Mouse (Mus musculus) lung, postnatal 0 days (tissue): ENCODE measurements around the gene Tcf23. TPM values are rescaled to one million over a fixed set of nuclear protein-coding genes. Genes with fewer than 3 reads are reported as not detected.

Experiments used
- ATAC-seq: fragments of 200-750 bp; cut with Nextera tagmentation; 2 replicates; pipeline ENCODE4 v1.8.0; 2017; ENCODE audit warnings: moderate library complexity
- DNase-seq: peaks from one replicate; pipeline ENCODE4 v3.0.0-alpha.2; 2016; ENCODE audit warnings: low spot score
- H3K27ac ChIP-seq: fragments of 300-500 bp; sonication (generic); 2 replicates; pipeline ENCODE4 v1.5.1; 2014; ENCODE audit warnings: antibody characterized with exemption, mild to moderate bottlenecking, low read length, mixed read lengths
- H3K27me3 ChIP-seq: fragments of 300-500 bp; sonication (generic); replicated peaks from 2 replicates; pipeline ENCODE4 v1.6.1; 2014; ENCODE audit warnings: low read length, mixed read lengths; ENCODE audit not compliant: insufficient read depth
- H3K36me3 ChIP-seq: fragments of 300-500 bp; sonication (generic); 2 replicates; pipeline ENCODE4 v1.6.1; 2014; ENCODE audit warnings: low read length, mixed read lengths; ENCODE audit not compliant: insufficient read depth
- H3K4me1 ChIP-seq: fragments of 300-500 bp; sonication (generic); 2 replicates; pipeline ENCODE4 v1.6.1; 2014; ENCODE audit warnings: antibody characterized with exemption, low read depth, low read length, mixed read lengths; ENCODE audit not compliant: insufficient read depth
- H3K4me2 ChIP-seq: fragments of 300-500 bp; sonication (generic); replicated peaks from 2 replicates; pipeline ENCODE4 v1.6.1; 2014; ENCODE audit warnings: low read depth, mild to moderate bottlenecking, low read length, moderate library complexity, mixed read lengths
- H3K4me3 ChIP-seq: fragments of 300-500 bp; sonication (generic); 2 replicates; pipeline ENCODE4 v1.5.1; 2014; ENCODE audit warnings: low read depth, low read length
- H3K9ac ChIP-seq: fragments of 300-500 bp; sonication (generic); replicated peaks from 2 replicates; pipeline ENCODE4 v1.6.1; 2014; ENCODE audit warnings: low read depth, mild to moderate bottlenecking
- H3K9me3 ChIP-seq: fragments of 300-500 bp; sonication (generic); 2 replicates; pipeline ENCODE4 v1.6.1; 2016; ENCODE audit warnings: low read length, mixed read lengths
- CTCF ChIP-seq: IDR thresholded peaks from 2 replicates; pipeline ENCODE4 v1.5.1; 2016; ENCODE audit warnings: antibody characterized with exemption, mild to moderate bottlenecking
- EP300 ChIP-seq: IDR thresholded peaks from 2 replicates; pipeline ENCODE4 v1.6.1; 2016; ENCODE audit warnings: antibody characterized with exemption, mild to moderate bottlenecking, control low read depth
- WGBS: fragments of 180-500 bp; shearing (Covaris S2); extraction: QIAGEN DNeasy Blood & Tissue Kit; methylation state at CpG from one replicate; pipeline ENCODE4 v1.1.7; 2014; 5-methylcytosine and 5-hydroxymethylcytosine counted together
- polyA plus RNA-seq: library from polyadenylated mRNA; unstranded; fragments of >200 nt; fragmentation: Nextera tagmentation; extraction: Ambion mirVana; gene quantifications from 2 replicates; pipeline ENCODE4 v1.2.1, GENCODE M21; 2015

Gene Tcf23
- polyA plus RNA-seq, 1 experiment from 2014 or later = 0.49 TPM

DNA sequence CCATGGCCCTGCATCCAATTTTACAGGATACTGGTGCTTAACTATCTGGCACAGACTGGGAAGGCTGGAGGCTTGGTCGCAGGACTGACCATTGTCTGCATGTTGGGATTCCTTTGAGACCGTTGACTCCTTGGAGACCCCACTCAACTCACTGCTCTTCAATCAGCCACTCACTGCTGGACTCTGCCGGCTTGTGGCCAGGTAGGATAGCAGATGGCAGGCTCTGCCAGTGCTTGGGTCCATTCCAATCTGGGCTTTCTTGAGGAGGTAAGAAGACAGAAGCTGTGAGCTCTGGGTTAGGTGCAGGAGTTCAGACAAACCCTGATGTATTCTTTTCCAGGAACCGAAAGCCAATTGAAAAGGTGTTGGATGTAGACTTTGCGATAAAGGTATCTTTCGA, 14.4 kb upstream of the Tcf23 start:
- Histone ChIP-seq H3K36me3 (peaks cover 37% of the 10 kb centered on the region), H3K27ac (no peak overlapping the region), H3K4me2 (no peak overlapping the region), H3K9ac (no peak overlapping the region), H3K4me1 (peaks cover 17% of the 10 kb centered on the region; the same call in 1 of the 2 replicates), H3K9me3 (no peaks in the 10 kb centered on the region), H3K27me3 (no peaks in the 10 kb centered on the region), H3K4me3 (no peak overlapping the region)
- no peak for DNase-seq
- TF ChIP-seq EP300 (no peak), CTCF (no peak)
- 95% methylated on average over 6 of the region's 6 CpGs for WGBS
- no peak for ATAC-seq

GRCm38 (mm10) chr5:30954556-30954955, 13.9 kb upstream of the Tcf23 start:
- peaks cover 37% of the 10 kb centered on the region for H3K36me3 ChIP-seq
- H3K9ac ChIP-seq = no peak overlapping the region
- H3K4me3 ChIP-seq = no peak overlapping the region
- H3K27me3 ChIP-seq = no peaks in the 10 kb centered on the region
- no peak for ATAC-seq
- DNase-seq = no peak
- no peaks in the 10 kb centered on the region for H3K9me3 ChIP-seq
- WGBS = 93% methylated on average over 9 of the region's 9 CpGs
- H3K4me2 ChIP-seq = no peak overlapping the region
- peaks cover 14% of the 10 kb centered on the region; the same call in 1 of the 2 replicates for H3K4me1 ChIP-seq
- no peak overlapping the region for H3K27ac ChIP-seq
- TF ChIP-seq EP300 = no peak
- no peak for TF ChIP-seq CTCF

- no peak for ATAC-seq
- no peak overlapping the region for H3K4me2 ChIP-seq
Observed at GRCm38 (mm10) chr5:30955751-30956150, 12.7 kb upstream of the Tcf23 start.

DNA sequence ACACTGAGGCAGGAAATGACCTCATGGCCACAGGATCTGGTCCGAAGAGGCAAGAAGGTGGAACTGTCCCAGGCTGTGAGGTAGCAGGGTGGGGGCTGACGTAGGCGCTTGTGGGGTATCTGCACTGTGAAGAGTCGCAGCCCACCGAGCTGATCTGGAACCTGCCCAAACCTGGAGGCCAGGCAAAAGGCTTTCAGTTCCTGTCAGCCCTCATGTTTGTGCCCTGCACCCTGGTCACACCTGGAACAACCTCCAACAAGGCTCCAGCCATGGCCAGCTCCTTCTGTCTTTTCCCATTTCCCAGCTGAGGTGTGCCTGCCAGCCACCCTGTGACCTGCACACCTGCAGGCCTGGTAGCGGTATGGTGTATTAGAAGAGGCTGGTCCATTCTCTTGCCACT, 10.6 kb upstream of the Tcf23 start:
- WGBS = 94% methylated on average over 6 of the region's 6 CpGs
- no peaks in the 10 kb centered on the region for H3K9me3 ChIP-seq
- H3K36me3 ChIP-seq = peaks cover 34% of the 10 kb centered on the region
- peaks cover 18% of the 10 kb centered on the region; the same call in 1 of the 2 replicates for H3K4me1 ChIP-seq
- H3K9ac ChIP-seq = no peak overlapping the region
- DNase-seq (no peak), ATAC-seq (no peak)
- H3K27ac ChIP-seq = no peak overlapping the region
- no peak overlapping the region for H3K4me3 ChIP-seq
- TF ChIP-seq EP300 (no peak), CTCF (no peak)
- no peak overlapping the region for H3K4me2 ChIP-seq
- H3K27me3 ChIP-seq = no peaks in the 10 kb centered on the region

More at GRCm38 (mm10) chr5:30955751-30956150, 12.7 kb upstream of the Tcf23 start:
- H3K9me3 ChIP-seq = no peaks in the 10 kb centered on the region
- WGBS = 95% methylated on average over 6 of the region's 6 CpGs
- DNase-seq = no peak
- H3K4me1 ChIP-seq = peaks cover 14% of the 10 kb centered on the region; the same call in 1 of the 2 replicates
- no peak overlapping the region for H3K9ac ChIP-seq
- H3K4me3 ChIP-seq = no peak overlapping the region
- peaks cover 37% of the 10 kb centered on the region for H3K36me3 ChIP-seq
- H3K27ac ChIP-seq = no peak overlapping the region
- H3K27me3 ChIP-seq = no peaks in the 10 kb centered on the region
- no peak for TF ChIP-seq CTCF
- no peak for TF ChIP-seq EP300

DNA sequence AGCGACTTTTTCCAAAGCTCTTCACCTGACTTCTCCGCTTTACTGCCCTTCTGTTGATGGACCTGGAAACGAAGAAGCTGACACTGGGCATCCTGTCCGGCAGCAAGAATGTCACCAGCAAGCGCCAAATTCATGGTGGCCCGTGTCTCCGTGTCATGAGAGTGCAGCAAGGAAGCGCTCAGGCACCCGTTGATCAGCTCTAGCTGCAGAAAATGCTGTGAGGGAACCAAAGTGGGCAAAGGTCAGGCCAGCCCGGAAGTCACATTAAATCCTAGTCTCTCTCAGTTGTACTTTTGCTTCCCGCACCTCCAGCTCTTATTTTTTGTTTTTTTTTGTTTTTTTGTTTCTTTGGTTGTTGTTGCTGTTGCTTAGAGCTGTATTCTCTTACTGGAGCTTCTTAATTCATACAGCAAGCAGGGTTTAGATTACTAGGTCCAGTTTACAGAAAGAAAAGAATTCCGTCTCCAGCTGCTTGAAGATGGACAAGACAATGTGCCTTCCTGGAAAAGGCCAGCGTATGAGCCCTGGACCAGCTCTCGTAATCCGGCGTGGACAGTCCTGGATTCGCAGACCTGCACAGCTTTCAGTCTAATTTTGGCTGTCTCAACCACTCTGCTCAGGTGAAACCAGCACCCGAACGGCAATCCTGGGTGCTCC, 9.1 kb upstream of the Tcf23 start:
- no peak for ATAC-seq
- peak overlapping the region; percentile 87 for H3K4me2 ChIP-seq
- H3K36me3 ChIP-seq = peaks cover 23% of the 10 kb centered on the region
- DNase-seq = no peak
- peak overlapping the region; percentile 87 for H3K9ac ChIP-seq
- WGBS = 19% methylated on average over 19 of the region's 19 CpGs
- peaks cover 18% of the 10 kb centered on the region; the same call in 1 of the 2 replicates for H3K4me1 ChIP-seq
- TF ChIP-seq CTCF = no peak
- TF ChIP-seq EP300 = no peak
- peak overlapping the region; percentile 94 for H3K27ac ChIP-seq
- H3K9me3 ChIP-seq = no peaks in the 10 kb centered on the region
- H3K27me3 ChIP-seq = no peaks in the 10 kb centered on the region
- peak overlapping the region; percentile 81 for H3K4me3 ChIP-seq

- TF ChIP-seq CTCF (peak; percentile 46), EP300 (no peak)
- peak within 1 kb of the TSS; percentile 87 for H3K4me2 ChIP-seq
- no peaks in the 10 kb centered on the region for H3K9me3 ChIP-seq
- DNase-seq = peak; percentile 98
- peak within 1 kb of the TSS; percentile 81 for H3K4me3 ChIP-seq
- H3K27me3 ChIP-seq = no peaks in the 10 kb centered on the region
- WGBS = under 1% methylated on average over 56 of the region's 56 CpGs
- peak within 1 kb of the TSS; percentile 87 for H3K9ac ChIP-seq
- peak; percentile 97 for ATAC-seq
- peaks cover 18% of the 10 kb centered on the region; the same call in 1 of the 2 replicates for H3K4me1 ChIP-seq
- peaks cover 17% of the 10 kb centered on the region for H3K36me3 ChIP-seq
- H3K27ac ChIP-seq = peak within 1 kb of the TSS; percentile 94
Observed at GRCm38 (mm10) chr5:30959966-30960501, 8.4 kb upstream of the Tcf23 start, which contains the start of gene Preb. Gene Preb (minus strand): TSS chr5:30960361.
